Mouse (Mus musculus) embryonic fibroblast, embryonic 13.5 days (primary cell): ENCODE measurements around the gene Adamts12.

ENCODE experiments used
- CTCF ChIP-seq: IDR thresholded peaks from 2 replicates; pipeline ENCODE4 v1.5.1; 2011; ENCODE audit warnings: mild to moderate bottlenecking, control low read depth, low read length, moderate library complexity, borderline replicate concordance; ENCODE audit not compliant: insufficient read depth
- POLR2A ChIP-seq: IDR thresholded peaks from 2 replicates; pipeline ENCODE4 v1.6.1; 2011; ENCODE audit warnings: low read depth, mild to moderate bottlenecking, control low read depth, low read length, moderate library complexity

GRCm38 (mm10) chr15:11041229-11041628 lies 23.4 kb upstream of the Adamts12 start:
- TF ChIP-seq POLR2A (no peak), CTCF (no peak)
